Mouse (Mus musculus) central nervous system, embryonic 11.5 days (tissue): Measurements from ENCODE around the gene Ttc22. TPM values are rescaled to one million over a fixed set of nuclear protein-coding genes. Genes with fewer than 3 reads are reported as not detected.

Source experiments
- polyA plus RNA-seq: library from polyadenylated mRNA; depleted of rRNA; stranded (reverse); fragments of >200 nt; gene quantifications from 2 replicates; pipeline ENCODE4 v1.2.3, GENCODE M21; 2012; rRNA removed

The Ttc22 gene
- 0.19 and 0.58 TPM in 2 replicates for polyA plus RNA-seq

GRCm38 (mm10) chr4:106622030-106622493 is at the start of gene Ttc22:
Gene Ttc22, plus strand, starts transcription at chr4:106622432.

GRCm38 (mm10) chr4:106617056-106617455 is 5.2 kb upstream of the Ttc22 start, which contains the start of gene Lexm:
Gene Lexm, minus strand, starts transcription at chr4:106617241.

GRCm38 (mm10) chr4:106650833-106651527 is 28.7 kb downstream of the Ttc22 start, which contains the start of gene Pars2:
Gene Pars2, plus strand, starts transcription at chr4:106651069.

GRCm38 (mm10) chr4:106678442-106679118 is 56.3 kb downstream of the Ttc22 start, which contains the start of gene Ttc4:
Gene Ttc4, minus strand, starts transcription at chr4:106678944.

Other genes starting within 250 kb of the Ttc22 start
- 4.3 and 4.6 TPM in 2 replicates for gene Pcsk9, start 158.1 kb upstream of the Ttc22 start, polyA plus RNA-seq
- gene Bsnd, start 130.1 kb upstream of the Ttc22 start, polyA plus RNA-seq = not detected in 2 replicates
- gene Dhcr24, start 61.4 kb upstream of the Ttc22 start, polyA plus RNA-seq = 78.7 and 91.7 TPM in 2 replicates
- 0.37 and 0.50 TPM in 2 replicates for gene Lexm, start 5.2 kb upstream of the Ttc22 start, polyA plus RNA-seq
- gene Pars2, start 28.6 kb downstream of the Ttc22 start, polyA plus RNA-seq = 9.6 and 11.7 TPM in 2 replicates
- gene Ttc4, start 56.5 kb downstream of the Ttc22 start, polyA plus RNA-seq = 95.6 and 135 TPM in 2 replicates
- gene Mroh7, start 108.5 kb downstream of the Ttc22 start, polyA plus RNA-seq = 0.62 and 0.74 TPM in 2 replicates
- gene Fam151a, start 111.5 kb downstream of the Ttc22 start, polyA plus RNA-seq = 0.06 TPM in 1 of 2 replicates, not detected in the other
- 1.4 and 3.5 TPM in 2 replicates for gene Acot11, start 182.6 kb downstream of the Ttc22 start, polyA plus RNA-seq